29 mouse cellular contexts compared by ENCODE assay signal in genomic region chr9:107538711-107539110, GRCm38 (mm10). TPM values are rescaled to one million over a fixed set of nuclear protein-coding genes. Genes with fewer than 3 reads are reported as not detected.
"Had no signal": no experiment of that assay in that cellular context is flagged by ENCODE, and none has a peak within 500 bp of the region (broad histone marks: within the 10 kb centered on the region; RNA-seq: fewer than 3 reads in every experiment).

No protein-coding gene starts in this region.

- H3K27ac ChIP-seq: heart, embryonic 10.5 days; heart, embryonic 13.5 days; heart, embryonic 15.5 days; hindbrain, embryonic 10.5 days; hindbrain, embryonic 12.5 days; hindbrain, embryonic 13.5 days; hindbrain, embryonic 14.5 days; hindbrain, embryonic 15.5 days; hindbrain, postnatal 0 days; intestine, embryonic 15.5 days; kidney, embryonic 15.5 days; kidney, postnatal 0 days; left cerebral cortex, adult 2 months had no signal

- H3K4me3 ChIP-seq: heart, embryonic 10.5 days; heart, embryonic 12.5 days; heart, embryonic 13.5 days; heart, embryonic 15.5 days; hindbrain, embryonic 10.5 days; hindbrain, embryonic 12.5 days; hindbrain, embryonic 13.5 days; hindbrain, embryonic 15.5 days; intestine, embryonic 15.5 days; kidney, embryonic 15.5 days; left cerebral cortex, adult 2 months had no signal

- DNase-seq: heart, postnatal 10 days; heart, postnatal 14 days; heart, postnatal 36 days; kidney, adult 11 months; kidney, adult 18-20 months; kidney, adult 2 months; kidney, adult 8-10 months; kidney, adult 9 months; kidney, postnatal 10 days; kidney, postnatal 14 days; kidney, postnatal 25 days; kidney, postnatal 36 days; kidney, postnatal 4 days had no signal

RNA-seq across cellular contexts. Expression of gene Zmynd10, which starts 8.4 kb away (rescaled TPM):
- total RNA-seq: heart, postnatal 10 days; heart, postnatal 14 days; heart, postnatal 25 days; heart, postnatal 36 days; hematopoietic stem cell, adult 5-6 weeks had no signal
